Mouse (Mus musculus) adipose tissue, adult 10 weeks (tissue): Measurements from ENCODE around the gene Yipf7. TPM values are rescaled to one million over a fixed set of nuclear protein-coding genes. Genes with fewer than 3 reads are reported as not detected.

ENCODE experiments used
- polyA plus RNA-seq: library from polyadenylated mRNA; stranded (reverse); fragments of 350-450 nt; fragmentation: Illumina TruSeq; extraction: RNeasy Lipid Tissue Mini Kit (QIAGEN cat#74804); gene quantifications from one replicate; pipeline ENCODE4 v1.2.3, GENCODE M21; 2014; ENCODE audit warnings: low read depth, low replicate concordance

Gene Yipf7
- not detected for polyA plus RNA-seq

GRCm38 (mm10) chr5:69542489-69542888 lies at the start of gene Yipf7:
Gene Yipf7 (minus strand): TSS chr5:69542648.

GRCm38 (mm10) chr5:69591640-69592461 lies 49.4 kb upstream of the Yipf7 start, which contains the start of gene Gnpda2:
Gene Gnpda2 (minus strand): TSS chr5:69592340.

GRCm38 (mm10) chr5:69556628-69557403 lies 14.4 kb upstream of the Yipf7 start, which contains the start of gene Guf1:
Gene Guf1 (plus strand): TSS chr5:69556923.

Other genes with a start within 250 kb of the Yipf7 start
- gene Kctd8, start 201.0 kb downstream of the Yipf7 start, polyA plus RNA-seq = not detected
- gene Guf1, start 14.3 kb upstream of the Yipf7 start, polyA plus RNA-seq = 22.2 TPM
- 20.8 TPM for gene Gnpda2, start 49.7 kb upstream of the Yipf7 start, polyA plus RNA-seq